Mouse (Mus musculus): ENCODE measurements at regions not wholly inside any gene's neighbourhood (a gene's known extent, or its start where the extent isn't known, plus 50 kb on each side); places are given as distances from the start of the nearest gene placed in this dataset.

DNA sequence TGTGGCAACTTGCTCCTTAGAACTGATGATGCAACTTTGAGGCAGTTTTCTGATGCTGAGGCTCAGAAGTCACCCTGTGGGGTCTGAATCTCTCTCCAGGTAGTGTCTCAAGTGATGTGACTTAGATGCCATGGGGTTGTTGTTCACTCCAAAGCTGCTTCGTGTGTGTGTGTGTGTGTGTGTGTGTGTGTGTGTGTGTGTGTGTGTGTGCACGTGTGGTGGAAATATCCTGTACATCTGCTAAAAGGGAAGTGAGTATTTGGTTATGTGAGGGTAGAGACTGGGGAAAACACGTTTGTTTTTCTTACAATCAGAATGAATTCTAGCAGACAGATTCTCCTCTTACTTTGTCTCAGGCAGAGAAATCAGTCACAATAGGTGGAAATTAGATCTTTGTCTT is 276.5 kb downstream of the Insc start:
- TF ChIP-seq CTCF (IDR thresholded peaks at IDR 0.05; ENCODE audit: borderline replicate concordance, insufficient read depth, low read length) = no peak
- no peak for TF ChIP-seq POLR2A (IDR thresholded peaks at IDR 0.05; ENCODE audit: low read depth, low read length)
